Mouse (Mus musculus) limb, embryonic 12.5 days (tissue): ENCODE results near the gene Tgfb2. TPM values are rescaled to one million over a fixed set of nuclear protein-coding genes. Genes with fewer than 3 reads are reported as not detected.
A peak's percentile ranks its signal among the peaks of the same experiment; 100 is the strongest.

ENCODE experiments used
- ATAC-seq: fragments of 200-750 bp; cut with Nextera tagmentation; 2 replicates; pipeline ENCODE4 v1.8.0; 2017; ENCODE audit warnings: low read depth, moderate TSS enrichment; ENCODE audit not compliant: insufficient number of reproducible peaks, insufficient read depth, low FRiP score, low TSS enrichment
- H3K27ac ChIP-seq: fragments of 300-500 bp; sonication (generic); 2 replicates; pipeline ENCODE4 v1.5.1; 2016; ENCODE audit warnings: mild to moderate bottlenecking, moderate library complexity
- H3K27me3 ChIP-seq: fragments of 300-500 bp; sonication (generic); 2 replicates; pipeline ENCODE4 v1.6.1; 2016; ENCODE audit warnings: mild to moderate bottlenecking, moderate library complexity
- H3K36me3 ChIP-seq: fragments of 300-500 bp; sonication (generic); 2 replicates; pipeline ENCODE4 v1.6.1; 2016; ENCODE audit warnings: mild to moderate bottlenecking, moderate library complexity
- H3K4me1 ChIP-seq: fragments of 300-500 bp; sonication (generic); replicated peaks from 2 replicates; pipeline ENCODE4 v1.6.1; 2016
- H3K4me2 ChIP-seq: fragments of 300-500 bp; sonication (generic); 2 replicates; pipeline ENCODE4 v1.6.1; 2016; ENCODE audit warnings: mild to moderate bottlenecking, moderate library complexity
- H3K4me3 ChIP-seq: fragments of 300-500 bp; sonication (generic); replicated peaks from 2 replicates; pipeline ENCODE4 v1.5.1; 2016; ENCODE audit warnings: mild to moderate bottlenecking
- H3K9ac ChIP-seq: fragments of 300-500 bp; sonication (generic); replicated peaks from 2 replicates; pipeline ENCODE4 v1.6.1; 2016; ENCODE audit warnings: mild to moderate bottlenecking, moderate library complexity
- H3K9me3 ChIP-seq: fragments of 300-500 bp; sonication (generic); 2 replicates; pipeline ENCODE4 v1.6.1; 2016; ENCODE audit warnings: mild to moderate bottlenecking, moderate library complexity
- WGBS: fragments of 180-500 bp; shearing (Covaris S2); methylation state at CpG from one replicate; pipeline ENCODE4 v1.1.7; 2016; 5-methylcytosine and 5-hydroxymethylcytosine counted together
- polyA plus RNA-seq: library from polyadenylated mRNA; unstranded; fragments of >200 nt; fragmentation: Nextera tagmentation; extraction: Ambion mirVana; gene quantifications from 2 replicates; pipeline ENCODE4 v1.2.1, GENCODE M21; 2016

The Tgfb2 gene
- 81.9 and 83.7 TPM in 2 replicates for polyA plus RNA-seq

DNA sequence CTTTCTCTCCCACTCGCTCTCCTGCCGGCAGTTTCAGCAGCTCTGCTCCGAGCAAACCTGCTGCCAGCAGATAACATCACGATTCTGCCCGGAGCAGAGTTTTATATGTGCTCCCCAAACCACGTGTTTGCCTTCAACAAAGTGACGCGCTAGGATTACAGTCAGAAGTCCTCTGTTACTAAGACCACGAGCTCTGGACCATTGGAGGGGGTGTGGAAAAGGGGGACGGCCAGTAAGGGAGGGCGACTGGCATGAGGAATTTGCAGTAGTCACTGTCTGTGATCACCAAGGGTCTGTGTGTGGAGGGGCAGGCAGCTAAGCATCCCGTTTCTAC is at the start of gene Tgfb2:
Gene Tgfb2, minus strand, starts transcription at position 75 of the 334 bp plus-strand sequence.
- H3K27me3 ChIP-seq: no peaks in the 10 kb centered on the region
- H3K27ac ChIP-seq: peak within 1 kb of the TSS; percentile 94
- peak within 1 kb of the TSS; percentile 70 for H3K4me3 ChIP-seq
- H3K9ac ChIP-seq: peak within 1 kb of the TSS; percentile 93
- peak; percentile 28; the same call in 1 of the 2 replicates for ATAC-seq
- peak within 1 kb of the TSS; percentile 75 for H3K4me2 ChIP-seq
- 0 out of 2 replicates have a peak, but pooled peaks cover 12% of the 10 kb centered on the region for H3K36me3 ChIP-seq
- no peaks in the 10 kb centered on the region for H3K9me3 ChIP-seq
- H3K4me1 ChIP-seq: peaks cover 18% of the 10 kb centered on the region
- 1% methylated on average over 12 of the region's 12 CpGs for WGBS

DNA sequence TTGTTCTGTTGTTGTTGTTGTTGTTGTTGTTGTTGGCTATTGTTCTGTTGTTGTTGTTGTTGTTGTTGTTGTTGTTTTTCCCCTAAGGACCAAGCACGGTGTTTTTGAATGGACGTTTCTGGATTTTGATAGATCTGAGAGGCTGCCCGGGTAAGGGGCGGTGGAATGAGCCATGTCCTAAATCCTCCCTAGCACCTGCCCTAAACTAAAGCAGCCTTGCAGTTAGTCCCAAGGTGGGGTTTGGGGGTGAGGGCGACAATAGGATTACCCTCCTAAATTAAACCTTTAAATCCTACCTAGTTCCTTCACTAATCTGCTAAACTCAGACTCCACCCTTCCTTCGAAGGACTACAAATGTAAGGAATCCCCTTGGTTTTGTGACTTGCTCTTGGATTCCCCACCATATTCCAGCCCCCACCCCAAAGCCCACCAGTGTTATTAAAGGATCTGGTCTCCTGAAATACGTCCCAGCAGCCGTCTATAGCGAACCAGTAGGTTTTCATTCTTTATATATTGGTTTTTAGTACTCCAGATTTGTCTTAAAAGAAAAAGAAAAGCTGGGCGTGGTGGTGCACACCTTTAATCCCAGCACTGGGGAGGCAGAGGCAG is 44.0 kb upstream of the Tgfb2 start:
- Histone ChIP-seq H3K27me3 (no peaks in the 10 kb centered on the region), H3K4me2 (peak overlapping the region; percentile 72), H3K9ac (peak overlapping the region; percentile 83), H3K36me3 (no peaks in the 10 kb centered on the region; the same call in 1 of the 2 replicates), H3K9me3 (no peaks in the 10 kb centered on the region), H3K4me1 (peaks cover 16% of the 10 kb centered on the region), H3K4me3 (peak overlapping the region; percentile 78), H3K27ac (peak overlapping the region; percentile 78; the same call in 1 of the 2 replicates)
- 36% methylated on average over 10 of the region's 10 CpGs for WGBS
- peak; percentile 67 for ATAC-seq

DNA sequence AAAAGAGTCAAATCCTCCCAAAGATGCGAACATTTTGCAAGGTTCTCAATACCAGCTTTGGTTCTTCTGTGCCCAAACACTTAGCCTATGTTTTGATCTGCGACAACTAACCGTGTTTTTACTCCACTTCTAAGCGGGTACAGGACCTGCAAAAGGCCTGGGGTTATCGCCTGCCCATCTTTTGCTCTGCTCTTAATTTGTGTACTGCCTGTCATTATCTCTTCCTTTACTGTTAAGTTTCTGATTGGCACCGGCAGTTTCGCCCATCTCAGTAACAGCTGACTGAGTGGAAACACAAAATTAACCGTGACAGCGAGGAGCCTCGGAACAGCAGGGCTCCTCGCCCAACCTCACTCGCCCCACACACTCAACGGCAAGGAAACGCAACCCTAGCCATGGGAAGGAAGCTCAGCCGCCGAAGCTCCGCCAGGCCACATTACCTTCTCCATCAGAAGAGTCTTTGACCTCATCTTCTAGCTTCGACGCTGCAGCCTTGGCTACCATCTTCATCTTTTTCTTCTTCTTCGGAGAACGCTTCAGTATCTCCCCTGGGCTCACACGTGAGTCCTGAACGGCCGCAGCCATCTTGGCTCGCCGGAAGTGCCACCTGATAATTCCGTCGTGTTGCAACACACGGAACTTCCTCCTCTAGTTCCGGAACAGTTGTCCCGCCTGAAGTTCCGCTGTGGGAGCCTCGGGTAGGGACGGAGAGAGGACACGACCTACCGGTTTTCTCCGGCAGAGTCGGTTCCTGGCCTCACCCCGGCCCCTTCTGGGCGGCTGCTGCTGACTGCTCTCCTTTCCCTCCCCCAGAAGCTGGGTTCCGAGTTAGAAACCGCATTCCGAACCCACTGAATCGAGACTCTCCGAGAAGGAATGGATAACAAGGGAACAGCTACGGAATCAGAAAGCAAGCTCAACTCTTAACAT is 43.2 kb upstream of the Tgfb2 start, which contains the start of gene Rrp15:
Gene Rrp15, minus strand, starts transcription at position 635 of the 930 bp plus-strand sequence.
- no peaks in the 10 kb centered on the region for H3K27me3 ChIP-seq
- peak within 1 kb of the TSS; percentile 78 for H3K27ac ChIP-seq
- WGBS: under 1% methylated on average over 46 of the region's 46 CpGs
- peaks cover 16% of the 10 kb centered on the region for H3K4me1 ChIP-seq
- peak; percentile 88 for ATAC-seq
- H3K4me3 ChIP-seq: peak within 1 kb of the TSS; percentile 78
- no peaks in the 10 kb centered on the region for H3K9me3 ChIP-seq
- H3K9ac ChIP-seq: peak within 1 kb of the TSS; percentile 83
- peak within 1 kb of the TSS; percentile 72 for H3K4me2 ChIP-seq
- no peaks in the 10 kb centered on the region; the same call in 1 of the 2 replicates for H3K36me3 ChIP-seq

DNA sequence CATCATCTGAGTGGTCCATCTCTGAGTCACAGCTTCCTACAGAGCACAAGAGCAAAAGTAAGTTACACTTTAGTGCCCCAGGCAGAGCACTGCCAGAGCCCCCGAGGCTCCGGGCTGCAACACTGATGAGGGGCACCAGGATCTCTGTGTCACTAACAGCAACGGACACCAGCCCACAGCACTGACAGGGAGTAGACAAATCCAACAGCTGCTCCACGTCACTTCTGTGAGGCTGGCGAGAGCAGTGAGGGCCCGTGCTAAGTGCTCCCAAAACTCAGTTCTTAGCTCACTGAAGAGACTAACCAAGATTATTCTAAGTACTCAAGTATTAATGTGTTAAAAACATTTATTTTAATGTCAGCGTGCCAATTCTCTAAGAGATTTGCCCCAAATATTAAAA is 34.0 kb upstream of the Tgfb2 start:
- WGBS: 80% methylated on average over 7 of the region's 7 CpGs
- H3K4me1 ChIP-seq: no peaks in the 10 kb centered on the region; the same call in 1 of the 2 replicates
- no peak for ATAC-seq
- H3K9me3 ChIP-seq: no peaks in the 10 kb centered on the region
- H3K9ac ChIP-seq: no peak overlapping the region
- peaks cover 48% of the 10 kb centered on the region for H3K36me3 ChIP-seq
- H3K4me3 ChIP-seq: no peak overlapping the region
- no peak overlapping the region for H3K4me2 ChIP-seq
- H3K27me3 ChIP-seq: no peaks in the 10 kb centered on the region
- no peak overlapping the region for H3K27ac ChIP-seq

DNA sequence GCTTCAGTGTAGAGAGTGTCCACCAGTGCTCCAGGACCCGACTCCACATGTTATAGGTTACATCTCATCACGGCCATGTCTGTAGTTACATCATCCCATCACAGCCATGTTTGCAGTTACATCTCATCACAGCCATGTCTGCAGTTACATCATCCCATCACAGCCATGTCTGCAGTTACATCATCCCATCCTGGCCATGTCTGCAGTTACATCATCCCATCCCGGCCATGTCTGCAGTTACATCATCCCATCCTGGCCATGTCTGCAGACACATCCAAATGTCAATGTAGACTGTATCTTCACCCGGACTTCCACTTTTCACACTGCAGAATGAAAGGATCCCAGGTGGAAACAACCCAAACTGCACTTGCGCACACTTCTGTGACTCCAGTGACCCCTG is 29.7 kb upstream of the Tgfb2 start:
- H3K27me3 ChIP-seq: no peaks in the 10 kb centered on the region
- WGBS: 94% methylated on average over 5 of the region's 5 CpGs
- H3K36me3 ChIP-seq: peaks cover 66% of the 10 kb centered on the region
- H3K27ac ChIP-seq: no peak overlapping the region
- no peaks in the 10 kb centered on the region for H3K9me3 ChIP-seq
- no peak overlapping the region for H3K9ac ChIP-seq
- H3K4me2 ChIP-seq: no peak overlapping the region
- no peak for ATAC-seq
- H3K4me3 ChIP-seq: no peak overlapping the region
- H3K4me1 ChIP-seq: no peaks in the 10 kb centered on the region

DNA sequence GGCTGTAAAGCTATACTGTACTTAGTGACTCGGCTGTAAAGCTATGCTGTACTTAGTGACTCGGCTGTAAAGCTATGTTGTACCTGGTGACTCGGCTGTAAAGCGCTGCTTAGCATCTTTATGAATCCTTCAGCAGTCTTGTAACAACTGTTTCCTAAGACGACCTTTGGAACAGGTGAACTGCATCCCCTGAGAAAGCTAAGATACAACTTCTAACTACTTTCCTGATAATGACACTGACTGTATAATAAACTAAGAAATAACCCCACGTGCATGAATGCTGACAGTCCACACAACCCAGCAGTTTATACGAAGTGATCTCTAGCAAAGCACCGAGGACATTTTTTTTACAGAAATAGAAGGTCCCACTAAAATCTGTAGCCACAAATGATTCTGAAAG is 27.3 kb upstream of the Tgfb2 start:
- 94% methylated on average over 8 of the region's 8 CpGs for WGBS

DNA sequence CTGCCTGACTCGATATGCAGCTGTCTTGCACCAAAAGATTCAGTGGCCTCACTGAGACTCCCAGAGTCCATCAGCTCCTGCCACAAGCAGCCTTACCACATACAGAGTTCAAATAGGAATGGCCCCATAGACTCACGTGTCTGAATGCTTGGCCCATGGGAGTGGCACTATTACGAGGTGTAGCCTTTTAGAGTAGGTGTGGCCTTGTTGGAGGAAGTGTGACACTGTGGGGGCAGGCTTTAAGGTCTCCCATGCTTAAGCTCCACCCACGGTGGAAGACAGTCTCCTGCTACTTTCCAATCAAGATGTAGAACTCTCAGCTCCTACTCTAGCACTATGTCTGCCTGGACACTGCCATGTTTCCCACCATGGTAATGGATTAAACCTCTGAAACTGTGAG is 23.0 kb upstream of the Tgfb2 start:
- Histone ChIP-seq H3K4me3 (no peak overlapping the region), H3K4me2 (no peak overlapping the region)
- WGBS: 63% methylated on average over 4 of the region's 4 CpGs

More for the DNA sequence above, 27.3 kb upstream of the Tgfb2 start:
- Histone ChIP-seq H3K27me3 (no peaks in the 10 kb centered on the region), H3K4me3 (no peak overlapping the region), H3K4me1 (no peaks in the 10 kb centered on the region), H3K9ac (no peak overlapping the region), H3K4me2 (no peak overlapping the region), H3K9me3 (no peaks in the 10 kb centered on the region), H3K27ac (no peak overlapping the region), H3K36me3 (peaks cover 49% of the 10 kb centered on the region)
- no peak for ATAC-seq

DNA sequence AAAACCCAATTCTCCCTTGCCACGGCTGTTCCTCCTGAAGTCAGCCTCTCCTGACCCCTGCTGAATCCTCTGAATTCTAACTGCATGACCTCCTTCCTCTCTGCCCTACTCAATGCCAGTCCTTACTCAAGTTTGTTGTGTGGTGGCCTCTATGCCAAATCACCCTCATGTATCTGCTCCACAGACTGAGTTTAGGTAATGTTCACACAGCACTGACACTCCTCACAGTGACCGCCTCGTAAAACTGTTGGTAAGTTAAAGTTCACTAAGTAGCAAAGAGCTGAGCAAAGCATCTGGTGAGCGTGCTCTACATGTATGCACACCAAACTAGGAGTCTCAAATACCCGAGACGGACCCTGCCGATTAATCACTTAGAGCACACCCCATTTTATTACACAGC is 20.3 kb upstream of the Tgfb2 start:
- no peak for ATAC-seq
- H3K9me3 ChIP-seq: no peaks in the 10 kb centered on the region
- H3K27me3 ChIP-seq: no peaks in the 10 kb centered on the region
- H3K4me3 ChIP-seq: no peak overlapping the region
- peaks cover 22% of the 10 kb centered on the region for H3K4me1 ChIP-seq
- H3K27ac ChIP-seq: peak overlapping the region; percentile 50
- no peak overlapping the region for H3K9ac ChIP-seq
- WGBS: 34% methylated on average over 7 of the region's 7 CpGs
- H3K36me3 ChIP-seq: peaks cover 2% of the 10 kb centered on the region
- no peak overlapping the region for H3K4me2 ChIP-seq

More for the DNA sequence above, 23.0 kb upstream of the Tgfb2 start:
- no peak overlapping the region for H3K27ac ChIP-seq
- peaks cover 9% of the 10 kb centered on the region; the same call in 1 of the 2 replicates for H3K36me3 ChIP-seq
- no peaks in the 10 kb centered on the region for H3K27me3 ChIP-seq
- H3K9me3 ChIP-seq: no peaks in the 10 kb centered on the region
- ATAC-seq: no peak
- H3K9ac ChIP-seq: no peak overlapping the region
- peaks cover 22% of the 10 kb centered on the region for H3K4me1 ChIP-seq

DNA sequence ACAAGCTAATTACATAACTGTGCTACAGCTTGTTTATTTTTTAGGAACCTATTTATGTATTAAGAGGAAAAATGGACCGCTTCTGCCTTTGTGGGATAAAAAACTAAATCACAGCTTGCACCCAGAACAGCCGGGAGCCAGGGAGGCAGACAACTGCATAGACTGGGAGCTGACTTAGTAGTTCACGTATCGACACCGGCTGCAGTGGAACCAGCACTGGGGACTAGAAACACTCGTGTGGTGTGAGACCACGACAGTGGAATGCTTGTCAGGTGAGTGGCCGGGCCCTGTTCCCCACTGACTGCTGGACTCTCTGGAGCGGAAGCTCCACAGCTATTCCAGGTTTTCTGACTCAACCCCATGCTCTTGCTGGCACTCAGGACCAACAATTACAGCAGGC is 16.5 kb upstream of the Tgfb2 start:
- Histone ChIP-seq H3K4me1 (peaks cover 17% of the 10 kb centered on the region), H3K9me3 (no peaks in the 10 kb centered on the region), H3K9ac (no peak overlapping the region), H3K4me2 (no peak overlapping the region), H3K27ac (no peak overlapping the region), H3K27me3 (no peaks in the 10 kb centered on the region), H3K4me3 (no peak overlapping the region), H3K36me3 (peaks cover 30% of the 10 kb centered on the region)
- no peak for ATAC-seq
- 83% methylated on average over 9 of the region's 9 CpGs for WGBS

DNA sequence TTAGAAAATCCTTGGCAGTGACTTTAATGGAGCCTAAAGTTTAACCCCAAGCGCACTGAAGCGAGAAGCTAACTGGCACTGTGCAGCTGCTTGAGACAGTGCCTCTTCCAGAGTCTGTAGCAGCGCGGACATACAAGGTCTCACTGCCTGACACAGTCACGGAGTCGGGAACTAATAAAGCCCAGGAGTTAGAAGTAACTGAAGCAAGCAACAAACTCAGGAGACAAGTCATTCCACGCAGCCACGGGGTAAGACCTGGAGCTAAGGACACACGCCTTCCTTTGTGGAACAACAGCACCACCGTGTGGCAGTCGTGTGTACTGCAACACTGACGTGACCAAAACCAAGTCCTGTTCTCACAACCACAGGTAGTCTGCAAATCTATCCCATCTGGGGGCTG is 16.1 kb upstream of the Tgfb2 start:
- Histone ChIP-seq H3K4me2 (no peak overlapping the region), H3K9me3 (no peaks in the 10 kb centered on the region), H3K27me3 (no peaks in the 10 kb centered on the region), H3K36me3 (peaks cover 35% of the 10 kb centered on the region), H3K9ac (no peak overlapping the region), H3K4me1 (peaks cover 13% of the 10 kb centered on the region), H3K4me3 (no peak overlapping the region), H3K27ac (no peak overlapping the region)
- 28% methylated on average over 12 of the region's 12 CpGs for WGBS
- peak; percentile 78 for ATAC-seq

DNA sequence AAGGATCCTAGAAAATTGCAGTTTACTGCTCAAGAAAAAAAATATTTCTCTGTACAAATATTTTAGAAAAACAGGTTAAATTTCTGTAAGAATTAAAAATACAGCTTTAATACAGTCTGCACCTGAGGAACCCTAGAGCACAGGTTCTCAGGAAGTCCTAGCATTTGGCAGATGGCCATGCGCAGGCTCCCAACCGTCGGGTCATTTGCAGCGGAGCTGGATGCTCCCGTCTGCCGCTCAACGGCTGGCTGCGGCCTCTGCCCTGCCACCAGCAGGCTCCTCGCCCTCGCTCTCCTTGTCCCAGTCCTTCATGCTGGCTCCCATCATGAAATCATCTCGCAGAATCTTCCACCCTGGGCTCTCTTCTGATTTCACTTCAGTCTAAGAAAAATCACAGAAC is 15.4 kb upstream of the Tgfb2 start:
- WGBS: 88% methylated on average over 11 of the region's 11 CpGs
- no peaks in the 10 kb centered on the region for H3K27me3 ChIP-seq
- H3K4me2 ChIP-seq: no peak overlapping the region
- peaks cover 6% of the 10 kb centered on the region for H3K4me1 ChIP-seq
- ATAC-seq: no peak
- H3K27ac ChIP-seq: no peak overlapping the region
- no peak overlapping the region for H3K9ac ChIP-seq
- peaks cover 36% of the 10 kb centered on the region for H3K36me3 ChIP-seq
- H3K9me3 ChIP-seq: no peaks in the 10 kb centered on the region
- no peak overlapping the region for H3K4me3 ChIP-seq
